Mouse (Mus musculus) myocyte (in vitro differentiated cells): ENCODE results near the gene Tff3.

Experiments
- CEBPB ChIP-seq: IDR thresholded peaks from 2 replicates; pipeline ENCODE4 v1.6.1; 2011; ENCODE audit warnings: mild to moderate bottlenecking, moderate library complexity; ENCODE audit not compliant: poor library complexity, insufficient read depth, severe bottlenecking
- MAX ChIP-seq: IDR thresholded peaks from one replicate; pipeline ENCODE4 v1.6.1; 2011; ENCODE audit warnings: low read depth, mild to moderate bottlenecking, control low read depth
- POLR2A ChIP-seq: IDR thresholded peaks from one replicate; pipeline ENCODE4 v1.6.1; 2011; ENCODE audit warnings: low read depth, mild to moderate bottlenecking, control low read depth, moderate library complexity; ENCODE audit not compliant: insufficient read length
- TCF3 ChIP-seq: IDR thresholded peaks from one replicate; pipeline ENCODE4 v1.6.1; 2011; ENCODE audit warnings: low read depth, control low read depth; ENCODE audit not compliant: insufficient read length

DNA sequence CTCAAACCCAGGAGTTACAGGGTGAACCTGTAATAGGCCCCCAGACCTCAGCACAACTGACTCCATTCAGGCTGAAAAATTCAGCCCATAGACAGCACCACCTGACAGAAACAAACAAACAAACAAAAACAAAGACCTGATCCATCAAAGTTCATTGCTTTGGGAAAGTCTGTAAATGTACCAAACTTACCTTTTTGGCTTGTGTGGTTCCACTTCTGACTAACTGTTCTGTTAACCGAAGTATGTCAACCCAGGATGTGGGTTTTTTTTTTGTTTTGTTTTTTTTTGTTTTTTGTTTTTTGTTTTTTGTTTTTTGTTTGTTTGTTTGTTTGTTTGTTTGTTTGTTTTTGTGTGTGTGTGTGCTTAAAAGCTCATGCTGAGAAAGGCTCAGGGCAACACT, 7.4 kb upstream of the Tff3 start:
- TF ChIP-seq POLR2A (no peak), MAX (no peak), TCF3 (no peak), CEBPB (no peak)
